Mouse (Mus musculus) C2C12 (cell line): ENCODE measurements at regions not wholly inside any gene's neighbourhood (a gene's known extent, or its start where the extent isn't known, plus 50 kb on each side); places are given as distances from the start of the nearest gene placed in this dataset.

ENCODE experiments used
- H3K27me3 ChIP-seq: one replicate; pipeline ENCODE4 v1.6.1; 2011; ENCODE audit not compliant: control insufficient read depth, insufficient read depth, insufficient read length
- H3K36me3 ChIP-seq: one replicate; pipeline ENCODE4 v1.6.1; 2011; ENCODE audit not compliant: control insufficient read depth, insufficient read depth
- H3K4me3 ChIP-seq: one replicate; pipeline ENCODE4 v1.5.1; 2011; ENCODE audit warnings: mild to moderate bottlenecking, control low read depth; ENCODE audit not compliant: poor library complexity, insufficient read depth, severe bottlenecking
- H3K79me2 ChIP-seq: one replicate; pipeline ENCODE4 v1.6.1; 2011; ENCODE audit not compliant: control insufficient read depth, insufficient read depth
- H3K79me3 ChIP-seq: one replicate; pipeline ENCODE4 v1.6.1; 2011; ENCODE audit warnings: low read depth, control low read depth
- H3ac ChIP-seq: one replicate; pipeline ENCODE3; 2011; ENCODE audit warnings: low read depth; ENCODE audit not compliant: control insufficient read depth, insufficient read length
- CEBPB ChIP-seq: IDR thresholded peaks from one replicate; pipeline ENCODE4 v1.6.1; 2011; ENCODE audit warnings: low read depth, mild to moderate bottlenecking, control low read depth, moderate library complexity
- CTCF ChIP-seq: IDR thresholded peaks from one replicate; pipeline ENCODE4 v1.5.1; 2011; ENCODE audit not compliant: control insufficient read depth, insufficient read depth, insufficient read length
- FOSL1 ChIP-seq: IDR thresholded peaks from one replicate; pipeline ENCODE4 v1.8.0; 2011; ENCODE audit warnings: mild to moderate bottlenecking, low read length; ENCODE audit not compliant: poor library complexity, insufficient read depth, severe bottlenecking
- MAX ChIP-seq: IDR thresholded peaks from one replicate; pipeline ENCODE4 v1.6.1; 2011; ENCODE audit warnings: mild to moderate bottlenecking, control low read depth
- MYOD1 ChIP-seq: IDR thresholded peaks from one replicate; pipeline ENCODE4 v1.6.1; 2011; ENCODE audit warnings: low read depth; ENCODE audit not compliant: control insufficient read depth, insufficient read length
- MYOG ChIP-seq: IDR thresholded peaks from one replicate; pipeline ENCODE4 v1.6.1; 2011; ENCODE audit not compliant: control insufficient read depth, insufficient read length; ENCODE audit errors: extremely low read depth
- USF1 ChIP-seq: IDR thresholded peaks from one replicate; pipeline ENCODE4 v1.6.1; 2011; ENCODE audit warnings: low read depth, mild to moderate bottlenecking, control low read depth, moderate library complexity

- H3K79me2 ChIP-seq = no peaks in the 10 kb centered on the region
- TF ChIP-seq CEBPB = no peak
Observed at GRCm38 (mm10) chr17:4501029-4501428, 493.1 kb upstream of the Arid1b start.

GRCm38 (mm10) chr17:4504951-4505350, 489.2 kb upstream of the Arid1b start:
- no peak for TF ChIP-seq CEBPB
- no peak for TF ChIP-seq CTCF
- no peak for TF ChIP-seq MYOG
- TF ChIP-seq USF1 = no peak
- no peak for TF ChIP-seq MAX
- TF ChIP-seq MYOD1 = no peak
- no peak for TF ChIP-seq FOSL1

More at GRCm38 (mm10) chr17:4501029-4501428, 493.1 kb upstream of the Arid1b start:
- Histone ChIP-seq H3K36me3 (no peaks in the 10 kb centered on the region), H3ac (no peak overlapping the region), H3K79me3 (no peaks in the 10 kb centered on the region), H3K27me3 (no peaks in the 10 kb centered on the region), H3K4me3 (no peak overlapping the region)

DNA sequence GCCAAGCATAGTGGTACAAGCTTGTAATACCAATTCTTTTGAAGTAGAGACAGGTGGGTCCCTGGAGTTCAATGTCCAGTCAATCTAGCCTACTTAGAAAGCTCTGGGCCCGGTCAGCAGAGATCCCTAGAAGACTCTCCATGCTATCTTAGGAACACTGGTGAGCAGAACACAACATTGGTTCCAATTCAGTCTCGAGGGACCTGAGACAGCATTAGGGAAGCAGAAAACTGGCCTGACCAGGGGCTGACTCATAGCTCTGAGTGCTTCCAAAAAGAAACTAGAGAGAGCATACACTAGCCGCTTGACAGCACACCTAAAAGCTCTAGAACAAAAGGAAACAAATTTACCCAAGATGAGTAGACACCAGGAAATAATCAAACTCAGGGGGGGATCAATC, 484.6 kb upstream of the Arid1b start:
- no peaks in the 10 kb centered on the region for H3K27me3 ChIP-seq
- no peak overlapping the region for H3K4me3 ChIP-seq
- H3ac ChIP-seq = no peak overlapping the region
- TF ChIP-seq CTCF (no peak), MAX (no peak), FOSL1 (no peak), CEBPB (no peak), MYOD1 (no peak), MYOG (no peak), USF1 (no peak)
- H3K79me3 ChIP-seq = no peaks in the 10 kb centered on the region
- no peaks in the 10 kb centered on the region for H3K79me2 ChIP-seq
- H3K36me3 ChIP-seq = no peaks in the 10 kb centered on the region

More at GRCm38 (mm10) chr17:4504951-4505350, 489.2 kb upstream of the Arid1b start:
- no peak overlapping the region for H3ac ChIP-seq
- no peaks in the 10 kb centered on the region for H3K36me3 ChIP-seq
- no peaks in the 10 kb centered on the region for H3K27me3 ChIP-seq
- H3K79me2 ChIP-seq = no peaks in the 10 kb centered on the region
- no peaks in the 10 kb centered on the region for H3K79me3 ChIP-seq
- no peak overlapping the region for H3K4me3 ChIP-seq

GRCm38 (mm10) chr17:4516141-4516540, 478.0 kb upstream of the Arid1b start:
- H3K4me3 ChIP-seq = no peak overlapping the region

GRCm38 (mm10) chr17:4516846-4517245, 477.3 kb upstream of the Arid1b start:
- H3K79me2 ChIP-seq = no peaks in the 10 kb centered on the region
- H3ac ChIP-seq = no peak overlapping the region

More at GRCm38 (mm10) chr17:4516141-4516540, 478.0 kb upstream of the Arid1b start:
- H3K27me3 ChIP-seq = no peaks in the 10 kb centered on the region
- H3K36me3 ChIP-seq = no peaks in the 10 kb centered on the region
- no peak for TF ChIP-seq MYOG
- TF ChIP-seq CEBPB = no peak
- no peaks in the 10 kb centered on the region for H3K79me3 ChIP-seq
- H3K79me2 ChIP-seq = no peaks in the 10 kb centered on the region
- no peak overlapping the region for H3ac ChIP-seq

GRCm38 (mm10) chr17:4521031-4521430, 473.1 kb upstream of the Arid1b start:
- H3K27me3 ChIP-seq = no peaks in the 10 kb centered on the region
- H3K79me3 ChIP-seq = no peaks in the 10 kb centered on the region
- TF ChIP-seq CEBPB (no peak), FOSL1 (no peak), MYOG (no peak), MYOD1 (no peak), USF1 (no peak), MAX (no peak), CTCF (no peak)
- H3K79me2 ChIP-seq = no peaks in the 10 kb centered on the region
- no peaks in the 10 kb centered on the region for H3K36me3 ChIP-seq
- H3K4me3 ChIP-seq = no peak overlapping the region
- no peak overlapping the region for H3ac ChIP-seq

More at GRCm38 (mm10) chr17:4516846-4517245, 477.3 kb upstream of the Arid1b start:
- Histone ChIP-seq H3K36me3 (no peaks in the 10 kb centered on the region), H3K27me3 (no peaks in the 10 kb centered on the region), H3K79me3 (no peaks in the 10 kb centered on the region), H3K4me3 (no peak overlapping the region)
- TF ChIP-seq MYOD1 = no peak

- no peaks in the 10 kb centered on the region for H3K36me3 ChIP-seq
- no peak overlapping the region for H3K4me3 ChIP-seq
- TF ChIP-seq MAX (no peak), FOSL1 (no peak), CTCF (no peak), MYOG (no peak), CEBPB (no peak), USF1 (no peak), MYOD1 (no peak)
- no peaks in the 10 kb centered on the region for H3K27me3 ChIP-seq
- H3K79me2 ChIP-seq = no peaks in the 10 kb centered on the region
- no peak overlapping the region for H3ac ChIP-seq
- no peaks in the 10 kb centered on the region for H3K79me3 ChIP-seq
Observed at GRCm38 (mm10) chr17:4526466-4526865, 467.7 kb upstream of the Arid1b start.
